Mouse (Mus musculus) heart, adult 2 months (tissue): Measurements from ENCODE around the gene Usp16.

Experiments
- CTCF ChIP-seq: fragments of 200-600 bp; IDR thresholded peaks from 2 replicates; pipeline ENCODE4 v1.8.1; 2022; ENCODE audit warnings: antibody characterized with exemption, mild to moderate bottlenecking, moderate library complexity
- POLR2A ChIP-seq: fragments of 200-500 bp; IDR thresholded peaks from 2 replicates; pipeline ENCODE4 v1.6.1; 2011; ENCODE audit warnings: mild to moderate bottlenecking, low read depth, low read length, control low read depth; ENCODE audit not compliant: insufficient read depth

DNA sequence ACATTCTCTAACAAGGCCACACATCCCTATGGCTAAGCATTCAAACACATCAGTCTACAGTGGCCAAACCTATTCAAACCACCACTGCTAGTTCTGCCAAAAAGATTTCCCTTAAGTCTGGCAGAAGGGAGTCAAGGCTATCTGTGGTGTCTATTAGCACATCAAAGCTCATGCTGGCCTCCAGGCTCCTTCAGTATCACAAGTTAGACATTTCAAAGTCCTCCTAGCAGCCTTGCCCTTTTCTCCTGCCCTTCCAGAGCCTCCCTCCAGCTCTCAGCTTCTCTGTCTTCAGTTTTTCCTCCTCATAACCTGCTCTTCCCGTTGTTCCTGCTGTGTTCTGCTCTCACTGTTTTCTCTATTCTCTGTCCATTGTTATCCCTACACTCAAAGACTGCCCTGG lies 10.4 kb upstream of the Usp16 start:
- no peak for TF ChIP-seq CTCF
- no peak for TF ChIP-seq POLR2A
